Mouse (Mus musculus) cortical plate, adult 2 months (tissue): ENCODE measurements around the gene Phka2.

Experiments
- CTCF ChIP-seq: fragments of 200-500 bp; IDR thresholded peaks from 2 replicates; pipeline ENCODE4 v1.5.1; 2011; ENCODE audit warnings: mild to moderate bottlenecking, control low read depth, low read length; ENCODE audit not compliant: insufficient read depth; ENCODE audit errors: extremely low read depth
- POLR2A ChIP-seq: fragments of 200-500 bp; IDR thresholded peaks from 2 replicates; pipeline ENCODE4 v1.6.1; 2011; ENCODE audit warnings: mild to moderate bottlenecking, low read length, control low read depth; ENCODE audit not compliant: insufficient read depth; ENCODE audit errors: extremely low read depth

DNA sequence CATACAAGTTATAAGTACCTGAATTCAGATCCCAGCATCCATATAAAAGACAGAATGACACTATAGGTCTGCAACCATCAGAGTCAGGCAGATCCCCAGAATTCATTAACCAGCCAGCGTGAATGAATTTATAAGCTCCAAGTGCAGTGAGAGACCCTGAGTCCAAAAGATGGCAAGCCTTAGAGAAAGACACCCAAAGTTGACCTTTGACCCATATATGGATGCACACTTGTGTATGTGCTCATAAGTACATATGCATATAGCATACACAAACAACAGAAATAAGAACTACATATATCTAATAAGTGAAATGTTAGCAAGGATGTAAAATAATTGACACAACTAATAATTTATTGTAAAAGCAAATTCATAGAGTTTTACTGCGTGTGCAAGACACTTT, 108.5 kb downstream of the Phka2 start:
- TF ChIP-seq CTCF, result no peak
- TF ChIP-seq POLR2A, result no peak
